Mouse (Mus musculus) urinary bladder, adult 2 months (tissue): ENCODE data around the gene Gltpd2. TPM values are rescaled to one million over a fixed set of nuclear protein-coding genes. Genes with fewer than 3 reads are reported as not detected.
"Not testable (repeated sequence)": the region's sequence is repeated elsewhere in the genome, so short reads cannot be mapped to it uniquely, and the experiment has no call there.

Experiments
- DNase-seq: peaks from one replicate; pipeline ENCODE4 v3.0.0; 2022; ENCODE audit warnings: low spot score
- polyA plus RNA-seq: library from polyadenylated mRNA; depleted of rRNA; stranded (reverse); fragments of >200 nt; gene quantifications from 2 replicates; pipeline ENCODE4 v1.2.3, GENCODE M21; 2012

Gene Gltpd2
- polyA plus RNA-seq, 1 experiment, result 0.14 TPM

DNA sequence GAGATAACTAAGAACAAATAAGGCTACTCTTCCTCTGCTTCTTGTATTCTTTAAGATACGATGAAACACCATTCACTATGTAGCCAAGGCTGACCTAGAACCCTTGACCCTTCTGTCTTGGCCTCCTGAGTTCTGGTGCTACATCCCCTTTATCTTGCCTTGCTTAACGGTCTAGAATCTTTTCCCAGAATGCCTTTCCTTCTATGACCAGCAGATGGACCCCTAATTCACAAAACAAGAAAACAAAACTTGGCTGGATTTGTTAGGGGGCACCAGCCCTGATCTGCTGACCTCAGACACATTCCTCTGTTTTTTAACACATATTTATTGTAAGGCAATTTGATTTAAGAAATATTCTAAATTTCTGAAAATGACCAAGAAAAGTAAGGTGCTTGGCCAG is 2.6 kb upstream of the Gltpd2 start:
- no peak for DNase-seq

DNA sequence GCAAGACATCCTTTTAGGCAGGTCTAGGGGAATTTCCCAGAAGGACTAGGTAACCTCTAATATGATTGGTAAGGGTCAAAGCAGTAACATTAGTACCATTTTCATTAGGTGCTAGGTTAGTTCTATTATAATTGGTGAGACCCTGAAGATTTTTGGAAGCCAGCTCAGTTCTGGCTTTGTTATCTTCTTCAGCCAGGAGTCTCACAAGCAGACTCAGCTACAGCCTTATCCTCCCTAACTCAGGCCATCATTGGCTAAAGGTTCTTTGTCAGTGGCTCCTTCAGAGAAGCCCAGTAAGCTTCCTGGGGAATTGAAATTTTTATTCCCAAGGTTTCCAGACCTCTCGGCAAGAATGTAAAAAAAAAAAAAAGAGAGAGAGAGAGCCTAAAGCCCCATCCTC is 560 bp upstream of the Gltpd2 start:
- DNase-seq, result no peak

GRCm38 (mm10) chr11:70520178-70520769 is 1.3 kb downstream of the Gltpd2 start:
- DNase-seq, result no peak

DNA sequence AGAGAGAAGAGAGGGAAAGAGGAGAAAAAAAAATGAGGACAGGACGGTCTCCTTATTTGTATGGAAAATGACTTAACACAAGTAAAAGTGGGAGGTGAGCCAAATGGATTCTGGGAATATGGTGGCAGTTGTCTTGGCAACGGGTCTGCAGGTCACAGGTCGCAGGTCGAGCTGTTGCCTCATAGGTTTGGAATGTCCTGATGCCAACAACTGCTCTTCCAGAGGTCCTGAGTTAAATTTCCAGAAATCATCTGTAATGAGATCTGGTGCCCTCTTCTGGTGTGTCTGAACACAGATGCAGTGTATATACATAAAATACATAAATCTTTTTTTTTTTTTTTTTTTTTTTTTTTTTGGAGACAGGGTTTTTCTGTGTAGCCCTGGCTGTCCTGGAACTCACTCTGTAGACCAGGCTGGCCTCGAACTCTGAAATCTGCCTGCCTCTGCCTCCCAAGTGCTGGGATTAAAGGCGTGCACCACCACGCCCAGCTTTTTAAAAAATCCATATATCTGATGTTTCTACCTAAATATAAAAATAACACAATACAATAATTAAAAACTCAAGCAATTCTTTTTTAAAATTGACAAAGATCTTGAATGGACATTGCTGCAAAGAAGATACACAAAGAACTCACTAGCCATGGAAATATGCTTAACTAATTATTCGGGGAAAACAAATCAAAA is 4.5 kb downstream of the Gltpd2 start:
- not testable (repeated sequence) for DNase-seq

- no peak for DNase-seq
These were observed 5.8 kb downstream of the Gltpd2 start for GRCm38 (mm10) chr11:70524782-70525181.

DNA sequence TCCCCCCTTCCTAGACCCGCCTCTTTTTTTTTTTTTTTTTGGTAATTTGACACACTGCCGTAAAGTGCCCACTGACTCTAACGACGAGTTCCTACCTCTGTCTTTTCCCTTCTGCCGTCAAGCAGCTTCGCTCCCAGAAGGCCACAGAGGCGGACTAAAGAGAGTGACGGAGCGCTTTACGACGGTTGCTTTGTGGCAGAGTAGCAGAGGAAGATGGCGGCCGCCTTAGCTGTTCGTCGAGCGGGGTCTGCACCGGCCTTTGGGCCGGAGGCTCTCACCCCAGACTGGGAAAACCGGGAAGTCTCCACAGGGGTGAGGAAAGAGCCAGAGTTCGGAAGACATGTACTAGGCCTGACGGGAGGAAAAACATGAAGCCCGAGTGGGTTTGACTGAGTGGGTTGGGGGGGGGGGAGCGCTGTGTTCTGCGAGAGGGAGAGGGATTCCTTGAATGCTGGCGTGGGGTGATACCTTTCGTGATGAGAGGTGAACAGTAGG is 6.2 kb downstream of the Gltpd2 start, which contains the start of gene Psmb6:
Gene Psmb6 (plus strand): TSS at position 184 of the 495 bp plus-strand sequence.
- DNase-seq, result peak; percentile 74

GRCm38 (mm10) chr11:70525726-70526125 is 6.7 kb downstream of the Gltpd2 start:
- no peak for DNase-seq

- no peak for DNase-seq
These were observed 7.2 kb downstream of the Gltpd2 start for GRCm38 (mm10) chr11:70526211-70526610.

DNA sequence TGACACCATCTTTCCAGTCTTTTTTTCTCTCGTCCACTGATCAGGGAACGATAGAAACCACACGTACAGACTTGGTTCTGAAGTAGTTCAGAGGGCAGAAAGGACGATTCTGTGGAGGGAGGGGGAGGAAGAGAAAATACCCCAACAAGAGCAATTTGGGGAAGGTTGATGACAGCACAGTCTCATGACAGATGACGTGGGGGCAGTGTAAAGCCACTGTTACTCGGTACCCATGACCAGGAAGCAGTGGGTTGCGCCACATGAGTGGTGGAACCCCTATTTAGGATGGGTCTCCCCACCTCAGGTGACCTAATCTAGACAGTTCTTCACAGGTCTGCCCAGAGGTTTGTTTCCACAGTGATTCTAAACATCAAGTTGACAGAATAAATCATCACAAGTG is 9.6 kb downstream of the Gltpd2 start:
- no peak for DNase-seq

- not testable (repeated sequence) for DNase-seq
These were observed 12.1 kb downstream of the Gltpd2 start for GRCm38 (mm10) chr11:70531065-70531464.

DNA sequence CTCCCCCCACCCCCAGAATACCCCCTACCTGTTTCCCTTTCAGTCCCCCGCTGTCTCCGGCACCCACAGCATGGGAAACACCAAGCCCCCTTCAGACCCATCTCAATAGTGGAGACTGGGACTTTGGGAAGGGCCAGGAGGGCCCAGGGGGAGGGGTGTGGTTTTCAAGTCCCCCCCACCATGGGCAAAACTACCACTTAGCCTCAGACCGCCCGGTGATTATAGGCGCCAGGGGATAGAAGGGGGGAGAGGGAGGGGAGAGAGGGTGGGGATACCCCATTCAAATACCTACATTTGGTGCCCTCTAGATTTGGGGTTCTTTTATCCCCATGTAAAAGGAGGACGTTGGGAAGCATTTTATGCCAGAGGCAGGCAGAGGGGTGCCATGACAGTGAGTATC is 13.8 kb downstream of the Gltpd2 start, which contains the start of gene Gm40193:
Gene Gm40193 (minus strand): TSS at position 101 of the 400 bp plus-strand sequence.
- no peak for DNase-seq

GRCm38 (mm10) chr11:70539423-70539822 is 20.4 kb downstream of the Gltpd2 start:
- DNase-seq, result no peak

- peak; percentile 82 for DNase-seq
These were observed 21.0 kb downstream of the Gltpd2 start, which contains the start of gene Pld2 for GRCm38 (mm10) chr11:70539877-70540587. TSS of gene Pld2 (plus strand) at chr11:70540064.

DNA sequence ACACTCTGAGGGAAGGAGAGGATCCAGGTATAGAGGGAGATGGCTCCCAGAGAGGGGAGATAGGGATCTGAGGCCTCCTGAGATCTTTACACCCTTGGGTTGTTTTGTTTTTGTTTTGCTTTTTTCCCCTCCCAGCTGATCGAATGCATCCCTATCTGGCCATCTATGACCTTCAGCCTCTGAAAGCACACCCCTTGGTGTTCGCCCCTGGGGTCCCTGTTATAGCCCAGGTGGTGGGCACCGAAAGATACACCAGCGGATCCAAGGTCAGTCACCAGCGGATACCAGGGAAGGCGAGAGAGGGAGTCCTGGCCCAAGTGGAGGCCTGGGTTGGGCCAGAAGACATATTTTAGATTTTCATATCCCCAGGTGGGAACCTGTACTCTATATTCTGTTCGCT is 21.9 kb downstream of the Gltpd2 start:
- no peak for DNase-seq

DNA sequence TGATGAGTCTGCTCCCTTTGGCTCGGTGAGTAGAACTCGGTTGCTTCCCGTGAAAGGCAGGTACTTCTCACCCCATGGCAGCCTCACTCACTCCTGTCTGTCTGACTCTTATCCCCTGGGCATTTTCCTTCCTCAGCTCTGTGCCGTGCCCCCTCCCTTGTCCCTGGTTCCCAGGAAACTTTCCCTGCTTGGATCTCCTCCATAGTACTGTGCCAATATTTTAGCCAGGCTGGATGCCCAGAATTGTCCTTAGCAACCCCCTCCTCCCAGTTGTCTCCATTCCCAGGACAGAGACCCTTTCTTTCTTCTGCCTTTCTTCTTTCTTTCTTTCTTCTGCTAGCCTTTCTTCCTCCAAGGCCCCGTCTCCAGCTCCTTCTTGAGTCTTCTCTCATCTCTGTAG is 22.4 kb downstream of the Gltpd2 start:
- DNase-seq, result no peak

DNA sequence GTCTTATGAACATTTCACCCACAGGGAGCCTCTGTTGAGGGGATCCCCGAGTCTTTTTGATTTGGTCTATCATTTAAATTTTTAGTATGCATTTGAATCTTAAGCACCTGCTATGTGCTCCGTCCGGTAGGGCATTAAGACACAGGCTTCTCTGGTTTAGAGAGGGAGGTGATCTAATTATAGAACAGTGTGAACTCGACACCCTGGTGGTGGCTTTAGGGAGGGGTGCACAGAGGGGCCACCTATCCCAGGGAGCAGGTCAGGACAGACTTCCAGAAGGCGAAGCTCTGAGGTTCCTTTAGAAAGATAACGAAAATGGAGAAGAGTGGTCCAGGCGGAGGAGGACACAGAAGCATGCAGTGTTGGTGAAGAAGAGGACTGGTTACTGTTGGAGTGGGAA is 25.5 kb downstream of the Gltpd2 start:
- DNase-seq, result no peak

GRCm38 (mm10) chr11:70551526-70551925 is 32.5 kb downstream of the Gltpd2 start:
- no peak for DNase-seq

DNA sequence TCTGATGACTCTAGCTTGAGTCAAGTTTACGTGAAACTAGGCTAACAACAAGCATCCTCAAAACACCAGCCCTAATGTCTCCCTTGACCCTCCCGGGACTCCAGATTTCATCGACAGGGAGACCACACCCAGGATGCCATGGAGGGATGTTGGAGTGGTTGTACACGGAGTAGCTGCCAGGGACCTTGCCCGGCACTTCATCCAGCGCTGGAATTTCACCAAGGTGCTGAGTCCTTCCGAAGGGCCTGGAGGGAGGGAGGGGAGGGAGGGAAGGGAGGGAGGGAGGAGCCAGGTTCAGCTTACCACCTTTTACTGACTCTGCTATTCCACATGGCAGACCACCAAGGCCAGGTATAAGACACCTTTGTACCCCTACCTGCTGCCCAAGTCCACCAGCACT is 34.9 kb downstream of the Gltpd2 start:
- no peak for DNase-seq

GRCm38 (mm10) chr11:70557545-70557944 is 38.5 kb downstream of the Gltpd2 start:
- no peak for DNase-seq

DNA sequence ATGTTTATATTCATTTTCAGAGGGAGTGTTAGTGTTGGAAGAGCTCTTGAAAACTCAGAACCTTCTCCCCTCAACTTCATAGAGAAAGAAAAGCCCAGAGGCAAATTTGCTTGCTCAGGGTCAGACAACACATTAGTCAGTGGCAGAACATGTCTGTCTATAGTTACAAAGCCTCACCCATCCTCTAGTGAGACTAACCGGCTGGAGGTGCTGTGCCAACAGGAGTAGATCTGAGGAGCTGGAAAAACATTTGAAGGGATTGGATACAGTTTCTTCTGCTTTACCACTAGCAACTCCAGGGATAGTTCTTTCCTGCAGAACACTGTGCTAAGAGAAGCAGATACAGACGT is 42.9 kb downstream of the Gltpd2 start:
- DNase-seq, result no peak

DNA sequence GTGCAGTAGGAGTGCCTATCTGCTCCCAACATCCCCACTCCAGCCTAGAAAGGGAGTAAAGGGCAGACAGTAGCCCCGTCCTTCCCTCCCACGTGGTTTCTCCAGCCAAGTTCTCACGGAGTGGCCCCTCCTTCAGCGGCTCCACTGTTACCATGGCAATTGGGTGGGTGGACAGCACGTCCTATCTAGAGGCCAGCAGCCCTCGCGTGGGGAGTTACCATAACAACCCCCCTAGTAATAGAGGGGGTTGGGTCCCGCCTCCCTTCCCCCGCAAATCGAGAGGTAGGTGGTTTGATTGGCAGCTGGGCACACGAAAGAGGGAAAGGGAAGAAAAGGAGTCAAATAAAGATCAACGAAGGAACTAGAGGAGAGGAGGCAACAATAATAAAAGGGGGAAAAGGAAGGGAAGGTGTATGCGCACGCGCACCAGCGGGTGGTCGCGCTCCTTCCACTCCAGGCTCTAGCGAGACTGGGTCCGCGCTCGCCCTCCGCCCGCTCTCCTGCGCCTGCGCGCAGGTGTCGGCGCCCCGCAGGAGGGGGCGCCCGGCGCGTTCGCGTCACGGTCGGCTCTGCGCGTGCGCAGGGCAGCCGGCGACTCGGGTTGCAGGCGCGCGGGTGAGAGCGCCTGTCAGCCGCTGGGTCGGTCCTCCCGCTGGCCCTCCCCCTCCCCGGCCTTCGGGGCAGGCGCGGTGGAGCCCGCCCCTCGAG is 43.4 kb downstream of the Gltpd2 start, which contains the start of gene Mink1:
Gene Mink1 (plus strand): TSS at position 595 of the 708 bp plus-strand sequence.
- DNase-seq, result peak; percentile 83

GRCm38 (mm10) chr11:70562995-70563469 is 44.0 kb downstream of the Gltpd2 start:
- DNase-seq, result no peak
